Mouse (Mus musculus): ENCODE measurements around the gene Fras1.

Gene Fras1

GRCm38 (mm10) chr5:96579938-96580337, 206.2 kb downstream of the Fras1 start:
- no peak for DNase-seq (ENCODE audit: low spot score)

DNA sequence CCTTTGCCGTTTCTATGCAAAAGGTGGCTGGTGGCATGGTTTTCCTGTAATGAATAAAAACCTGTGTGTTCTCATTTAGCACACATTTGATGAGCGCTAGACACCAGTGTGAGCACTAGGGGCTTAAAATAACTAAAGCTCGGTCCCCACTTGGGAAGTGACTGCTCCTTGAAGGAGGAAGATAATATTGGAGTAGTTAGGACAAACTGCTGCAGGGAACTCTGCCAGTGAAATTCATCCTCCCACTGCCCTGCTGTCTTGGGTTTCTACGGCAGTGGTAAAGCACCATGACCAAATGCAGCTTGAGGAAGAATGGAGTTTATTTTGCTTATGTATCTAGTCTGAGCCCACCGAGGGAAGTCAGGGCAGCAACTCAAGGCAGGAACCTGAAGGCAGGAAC, 211.0 kb downstream of the Fras1 start:
- DNase-seq (ENCODE audit: low spot score): no peak

GRCm38 (mm10) chr5:96590621-96591020, 216.9 kb downstream of the Fras1 start:
- no peak for DNase-seq (ENCODE audit: low spot score)

- DNase-seq (ENCODE audit: low spot score): no peak
Observed at GRCm38 (mm10) chr5:96595793-96596192, 222.0 kb downstream of the Fras1 start.

DNA sequence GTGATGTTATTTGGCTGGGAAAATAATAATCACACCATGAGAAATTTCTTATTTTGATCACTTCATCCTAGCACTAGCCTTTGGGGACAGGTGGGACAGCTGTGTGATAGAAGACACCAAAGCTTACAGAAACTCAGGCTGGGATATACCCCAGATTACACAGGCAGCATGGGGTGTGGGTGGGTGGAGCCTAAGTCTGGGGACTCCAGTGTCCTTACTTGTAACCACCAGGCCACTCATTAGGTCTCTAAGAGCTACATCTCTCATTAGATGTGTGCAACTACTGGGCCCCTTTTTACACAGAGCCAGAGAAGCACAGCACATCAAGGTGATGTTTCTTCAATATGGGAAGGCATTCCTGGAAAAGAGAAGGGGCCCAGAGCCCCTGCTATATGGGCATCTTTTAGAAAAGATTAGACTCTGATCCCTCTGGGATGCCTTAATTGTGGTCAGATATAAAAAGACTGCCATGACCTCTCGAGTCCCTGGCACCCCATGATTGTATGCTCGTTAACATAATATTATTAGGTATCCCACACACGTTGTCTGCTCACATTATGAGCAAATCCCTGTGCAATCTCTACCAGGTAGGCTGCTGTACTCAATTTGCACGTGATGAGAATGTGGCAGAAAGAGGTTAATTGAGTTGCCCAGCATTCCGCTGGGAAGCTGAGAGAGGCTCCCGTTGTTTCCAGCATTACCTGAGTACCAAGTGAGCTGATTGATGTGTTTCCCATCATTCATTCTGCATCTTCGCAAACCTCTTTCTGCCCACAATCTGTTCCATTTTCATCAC, 230.4 kb downstream of the Fras1 start:
- no peak for DNase-seq (ENCODE audit: low spot score)

GRCm38 (mm10) chr5:96608036-96608435, 234.3 kb downstream of the Fras1 start:
- DNase-seq (ENCODE audit: low spot score): no peak

DNA sequence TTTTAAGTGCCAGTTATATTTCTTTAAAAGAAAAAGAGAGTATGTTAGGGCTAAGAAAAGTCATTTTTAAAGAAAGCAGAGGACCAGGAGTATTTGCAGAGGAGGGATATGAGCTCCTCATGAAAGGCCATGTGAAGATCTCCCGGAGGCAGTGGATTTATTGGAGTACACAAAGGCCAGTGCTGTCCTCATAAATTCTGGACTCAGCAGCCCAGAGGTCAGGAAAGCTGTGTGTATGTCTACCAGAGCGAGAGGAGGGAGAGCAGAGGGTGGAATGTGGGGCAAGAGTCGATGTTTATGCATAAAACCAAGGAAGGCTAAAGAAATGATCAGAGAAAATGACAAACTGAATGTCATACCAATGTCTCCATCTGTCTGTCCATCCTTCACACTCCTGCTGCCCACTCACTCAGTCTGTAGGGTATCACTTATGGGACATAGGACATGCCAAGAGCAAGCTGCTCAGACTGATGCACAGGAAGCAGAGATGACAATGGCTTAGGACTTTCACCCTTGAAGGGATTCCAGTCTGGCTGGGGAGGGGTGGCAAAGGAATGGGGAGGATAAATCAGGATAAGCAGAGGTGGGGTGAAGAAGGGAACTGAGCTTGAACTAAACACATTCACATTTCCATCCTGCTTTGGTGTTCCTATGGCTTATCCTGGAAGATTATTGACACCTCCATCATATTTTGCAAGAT, 235.0 kb downstream of the Fras1 start:
- DNase-seq (ENCODE audit: low spot score): no peak

- no peak for DNase-seq (ENCODE audit: low spot score)
Observed at GRCm38 (mm10) chr5:96612077-96612476, 238.3 kb downstream of the Fras1 start.

DNA sequence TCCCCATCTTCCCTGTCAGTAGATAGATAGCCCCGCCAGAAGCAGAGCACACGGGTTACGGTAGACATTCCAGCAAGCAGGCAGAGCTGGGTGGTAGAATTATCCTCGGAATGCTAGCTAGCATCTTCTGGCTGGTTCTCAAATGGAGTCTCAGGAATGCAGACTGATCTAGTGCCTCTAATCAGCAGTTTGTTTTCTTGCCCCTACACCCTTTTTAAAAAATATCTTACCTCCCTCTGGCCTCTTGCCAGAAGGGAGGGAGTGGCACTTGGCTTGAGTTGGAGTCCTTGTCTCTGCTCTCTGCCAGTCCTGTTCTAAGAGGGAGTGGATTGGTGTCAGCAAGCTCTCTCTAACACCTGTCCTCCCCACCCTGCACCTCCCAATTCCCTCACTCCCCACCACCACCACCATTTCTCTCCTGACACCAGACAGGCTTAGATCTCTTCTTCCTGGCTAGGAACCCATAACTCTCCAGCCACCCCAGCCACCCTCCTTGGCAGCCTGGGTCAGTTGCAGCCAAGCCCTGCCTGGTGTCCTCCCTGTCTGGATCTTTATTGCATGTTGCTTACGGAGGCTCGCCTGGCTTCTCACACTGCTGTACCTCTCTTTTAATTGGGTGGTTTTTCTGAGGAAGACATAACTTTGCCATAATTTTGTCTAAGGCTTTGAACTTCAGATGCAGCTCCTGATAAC, 243.3 kb downstream of the Fras1 start:
- DNase-seq (ENCODE audit: low spot score): no peak

- no peak for DNase-seq (ENCODE audit: low spot score)
Observed at GRCm38 (mm10) chr5:96618008-96618407, 244.3 kb downstream of the Fras1 start.

GRCm38 (mm10) chr5:96620209-96620608, 246.5 kb downstream of the Fras1 start:
- no peak for DNase-seq (ENCODE audit: low spot score)

DNA sequence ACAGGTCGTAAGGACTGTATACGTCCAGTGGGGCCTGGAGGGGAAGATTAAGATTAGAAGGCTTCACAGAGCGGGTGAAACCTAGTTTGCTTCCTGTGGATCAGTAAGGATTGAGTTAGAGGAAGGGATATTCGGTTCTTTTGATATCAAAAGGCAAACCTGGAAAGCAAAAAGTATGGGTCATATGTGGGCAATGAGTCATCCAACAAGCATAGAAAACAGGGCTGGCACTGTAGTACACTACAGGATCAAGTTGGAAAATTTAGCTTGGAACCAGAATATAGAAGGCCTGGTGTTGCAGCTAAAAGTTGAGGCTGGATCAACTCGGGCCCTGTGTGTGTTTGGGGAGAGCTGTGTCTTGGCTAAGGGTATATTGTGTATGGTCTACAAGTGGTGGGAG, 246.9 kb downstream of the Fras1 start:
- DNase-seq (ENCODE audit: low spot score): no peak

DNA sequence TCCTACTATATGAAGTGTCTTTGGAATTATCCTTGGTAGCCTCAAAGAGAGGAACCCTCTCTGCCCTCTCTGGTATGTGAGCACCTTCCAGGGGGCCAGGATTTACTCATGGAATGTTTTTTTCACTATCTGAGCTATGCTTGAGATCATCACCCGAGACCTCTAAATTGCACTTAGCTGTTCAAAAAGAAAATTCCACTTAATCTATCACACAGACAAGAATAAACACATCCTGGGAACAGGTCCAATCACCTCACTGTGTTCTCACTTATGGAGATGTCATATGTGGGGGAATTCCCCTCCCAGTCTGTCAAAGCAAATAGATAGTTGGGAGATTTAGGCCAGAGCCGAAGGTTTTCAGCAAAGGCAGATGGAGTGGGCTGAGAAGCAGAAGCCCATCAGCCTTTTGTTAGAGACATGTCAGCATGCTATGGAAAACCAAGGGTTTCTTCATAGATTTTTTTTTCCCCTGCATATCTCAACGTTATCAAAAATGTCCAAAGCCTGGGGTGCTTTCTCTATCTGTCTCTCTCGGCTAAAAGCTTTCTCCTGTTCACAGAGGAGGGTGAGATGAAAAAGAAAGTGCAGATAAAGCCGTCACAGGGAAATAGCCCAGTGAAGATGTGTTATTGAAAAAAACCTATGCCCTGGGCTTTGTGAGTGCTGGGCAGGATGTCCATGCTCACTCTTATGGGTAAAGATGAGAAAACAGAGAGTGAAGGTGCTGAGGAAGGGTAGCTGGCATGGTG, 249.0 kb downstream of the Fras1 start:
- no peak for DNase-seq (ENCODE audit: low spot score)

DNA sequence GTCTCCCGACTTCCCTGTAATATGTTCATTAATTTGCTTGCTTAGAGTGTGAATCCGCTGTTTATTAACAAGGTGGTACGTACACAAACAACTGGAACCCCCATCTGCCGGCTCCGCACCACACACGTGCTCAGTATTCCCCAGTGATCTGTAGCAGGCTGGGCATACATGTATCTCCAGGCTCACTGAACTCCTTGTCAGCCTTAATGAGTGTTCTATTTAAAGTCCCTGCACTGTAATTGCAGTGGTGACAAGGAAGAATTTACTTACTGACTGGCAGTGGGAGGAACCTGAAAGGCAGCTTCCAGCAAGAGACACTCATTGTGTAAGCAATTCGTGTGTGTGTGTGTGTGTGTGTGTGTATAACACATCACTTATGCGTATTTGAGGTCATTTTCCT, 256.1 kb downstream of the Fras1 start:
- no peak for DNase-seq (ENCODE audit: low spot score)

DNA sequence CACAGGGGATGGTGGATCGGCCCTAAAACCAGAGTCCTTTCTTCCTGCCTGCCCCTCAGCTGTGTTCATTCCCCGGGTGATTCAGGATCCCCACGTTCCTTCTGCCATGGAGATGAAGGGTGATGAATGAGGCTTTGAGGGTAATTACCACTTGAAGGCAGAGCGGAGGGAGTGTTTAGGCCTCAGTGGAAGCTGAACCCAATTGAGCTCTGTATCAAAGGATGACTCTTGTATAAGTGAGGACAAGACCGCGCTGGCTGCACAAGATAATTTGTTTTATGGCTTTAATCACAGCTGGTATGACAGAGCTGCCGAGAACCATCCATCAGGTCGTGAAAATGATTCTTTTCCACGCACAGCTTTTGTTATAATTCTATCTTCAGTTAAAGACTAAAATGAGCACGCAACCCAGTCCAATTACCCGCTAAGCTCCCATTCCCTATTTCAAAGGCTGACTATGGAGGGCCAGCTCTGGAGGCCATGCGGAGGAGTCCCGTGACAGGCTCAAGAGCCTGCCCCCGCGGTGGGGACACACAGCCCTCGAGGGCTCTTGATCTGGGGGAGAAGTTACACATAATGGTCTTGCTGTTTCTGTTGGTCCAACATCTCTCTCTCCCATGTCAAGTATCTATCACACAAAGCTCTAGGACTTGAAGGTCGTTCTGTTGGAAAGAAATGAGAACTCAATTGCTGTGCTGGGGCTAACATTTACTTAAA, 261.5 kb downstream of the Fras1 start:
- DNase-seq (ENCODE audit: low spot score): no peak

- no peak for DNase-seq (ENCODE audit: low spot score)
Observed at GRCm38 (mm10) chr5:96635866-96636265, 262.1 kb downstream of the Fras1 start.

GRCm38 (mm10) chr5:96639213-96639910, 265.6 kb downstream of the Fras1 start:
- DNase-seq (ENCODE audit: low spot score): no peak

- no peak for DNase-seq (ENCODE audit: low spot score)
Observed at GRCm38 (mm10) chr5:96641297-96641696, 267.5 kb downstream of the Fras1 start.

DNA sequence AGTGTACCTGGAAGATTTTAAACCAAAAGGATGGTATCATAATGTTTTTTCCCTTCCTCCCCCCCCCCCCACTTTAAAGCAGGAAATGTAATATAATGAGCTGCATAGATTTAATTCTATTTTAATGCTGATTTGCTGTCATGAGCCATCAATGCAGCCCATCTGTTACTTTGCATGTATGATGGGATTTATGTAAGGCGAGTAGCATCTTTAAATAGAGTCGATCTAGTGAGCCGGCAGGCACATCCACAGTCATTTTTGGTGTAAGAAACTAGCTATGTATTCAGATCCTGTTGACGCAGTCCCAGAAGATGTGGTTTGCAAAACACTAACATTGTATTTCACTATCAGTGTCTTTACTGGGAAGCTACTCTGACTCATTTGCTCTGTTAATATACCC, 301.9 kb downstream of the Fras1 start:
- DNase-seq (ENCODE audit: low spot score): no peak

- DNase-seq (ENCODE audit: low spot score): no peak
Observed at GRCm38 (mm10) chr5:96677498-96677897, 303.7 kb downstream of the Fras1 start.

DNA sequence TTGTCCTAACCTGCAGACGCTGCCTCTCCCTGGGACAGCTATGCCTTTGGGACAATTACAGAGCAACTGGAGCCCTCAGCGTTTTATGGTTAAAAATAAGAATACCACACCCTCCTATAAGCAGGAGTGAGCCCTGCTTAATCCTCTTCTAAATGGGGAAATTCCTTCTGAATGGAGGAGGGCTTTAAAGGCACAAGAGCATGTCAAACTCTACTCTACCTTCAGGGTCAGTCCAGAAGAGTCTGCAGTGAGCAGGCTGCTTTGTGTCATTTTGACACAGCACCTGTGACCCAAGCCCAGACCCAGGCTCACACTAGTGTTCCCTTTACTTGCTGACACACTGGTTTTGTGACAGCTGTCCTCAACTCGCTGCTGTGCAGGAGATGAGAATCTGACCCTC, 307.3 kb downstream of the Fras1 start:
- no peak for DNase-seq (ENCODE audit: low spot score)

Data from T-cell, adult 2 months (primary cell).